Mouse (Mus musculus) heart, embryonic 15.5 days (tissue): ENCODE data around the gene Twnk. TPM values are rescaled to one million over a fixed set of nuclear protein-coding genes. Genes with fewer than 3 reads are reported as not detected.

Experiments
- ATAC-seq: fragments of 200-750 bp; cut with Nextera tagmentation; replicated peaks from 2 replicates; pipeline ENCODE4 v1.8.0; 2017; ENCODE audit warnings: low read depth, moderate TSS enrichment; ENCODE audit not compliant: insufficient number of reproducible peaks, insufficient read depth, low FRiP score
- H3K27ac ChIP-seq: fragments of 300-500 bp; sonication (generic); 2 replicates; pipeline ENCODE4 v1.5.1; 2015; ENCODE audit warnings: mild to moderate bottlenecking, inconsistent platforms
- H3K27me3 ChIP-seq: fragments of 300-500 bp; sonication (generic); 2 replicates; pipeline ENCODE4 v1.6.1; 2015; ENCODE audit warnings: inconsistent platforms
- H3K36me3 ChIP-seq: fragments of 300-500 bp; sonication (generic); 2 replicates; pipeline ENCODE4 v1.6.1; 2015; ENCODE audit warnings: mild to moderate bottlenecking, inconsistent platforms
- H3K4me1 ChIP-seq: fragments of 300-500 bp; sonication (generic); replicated peaks from 2 replicates; pipeline ENCODE4 v1.6.1; 2015; ENCODE audit warnings: inconsistent platforms
- H3K4me2 ChIP-seq: fragments of 300-500 bp; sonication (generic); 2 replicates; pipeline ENCODE4 v1.6.1; 2015; ENCODE audit warnings: inconsistent platforms, mild to moderate bottlenecking, moderate library complexity
- H3K4me3 ChIP-seq: fragments of 300-500 bp; sonication (generic); 2 replicates; pipeline ENCODE4 v1.5.1; 2015; ENCODE audit warnings: mild to moderate bottlenecking, inconsistent platforms
- H3K9ac ChIP-seq: fragments of 300-500 bp; sonication (generic); 2 replicates; pipeline ENCODE4 v1.6.1; 2015; ENCODE audit warnings: mild to moderate bottlenecking, inconsistent platforms
- H3K9me3 ChIP-seq: fragments of 300-500 bp; sonication (generic); replicated peaks from 2 replicates; pipeline ENCODE4 v1.6.1; 2016; ENCODE audit warnings: inconsistent platforms
- WGBS: fragments of 180-500 bp; shearing (Covaris S2); methylation state at CpG from one replicate; pipeline ENCODE4 v1.1.7; 2015; ENCODE audit warnings: mixed read lengths; 5-methylcytosine and 5-hydroxymethylcytosine counted together
- polyA plus RNA-seq: library from polyadenylated mRNA; unstranded; fragments of >200 nt; fragmentation: Nextera tagmentation; extraction: Ambion mirVana; gene quantifications from 2 replicates; pipeline ENCODE4 v1.2.1, GENCODE M21; 2015

Twnk gene
- polyA plus RNA-seq, 1 experiment from 2014 or later = 19.4 TPM

DNA sequence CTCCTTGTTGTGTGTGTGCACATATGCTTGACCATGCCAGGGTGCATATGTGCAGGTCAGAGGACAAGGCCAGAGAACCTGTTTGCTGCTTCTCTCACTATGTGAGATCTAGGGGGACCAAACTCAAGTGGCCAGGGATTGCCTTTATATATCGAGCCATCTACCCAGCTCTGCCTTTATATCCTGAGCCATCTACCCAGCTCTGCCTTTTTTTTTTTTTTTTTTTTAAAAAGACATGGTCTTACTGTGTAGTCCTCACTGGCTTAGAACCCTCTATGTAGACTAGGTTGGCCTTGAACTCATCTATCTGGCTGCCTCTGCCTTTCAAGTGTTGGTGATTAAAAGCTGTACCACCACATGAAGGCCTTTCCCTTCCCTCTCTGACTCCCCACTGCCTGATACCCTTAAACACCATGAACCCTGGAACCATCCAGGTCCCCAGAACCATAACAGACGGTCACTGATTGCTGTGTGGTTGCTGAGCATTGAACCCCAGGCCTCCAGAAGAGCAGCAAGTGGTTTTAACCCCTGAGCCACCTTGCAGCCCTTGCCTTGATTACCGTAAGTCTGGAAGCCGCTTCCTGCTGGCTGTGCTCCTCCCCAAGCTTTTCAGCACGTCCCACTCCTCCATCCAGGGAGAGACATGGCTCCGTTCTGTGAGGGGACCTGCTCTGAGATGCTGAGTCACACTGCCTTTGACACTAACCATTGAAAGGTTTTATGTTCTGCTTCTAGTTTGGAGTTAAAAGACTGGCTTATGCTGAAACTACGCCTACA is 1.5 kb upstream of the Twnk start:
- Histone ChIP-seq H3K4me1 (peaks cover 31% of the 10 kb centered on the region), H3K4me3 (no peak overlapping the region), H3K9ac (no peak overlapping the region), H3K4me2 (no peak overlapping the region), H3K27ac (no peak overlapping the region), H3K9me3 (no peaks in the 10 kb centered on the region), H3K27me3 (no peaks in the 10 kb centered on the region), H3K36me3 (peaks cover 13% of the 10 kb centered on the region; the same call in 1 of the 2 replicates)
- WGBS = 86% methylated on average over 7 of the region's 7 CpGs
- ATAC-seq = no peak

DNA sequence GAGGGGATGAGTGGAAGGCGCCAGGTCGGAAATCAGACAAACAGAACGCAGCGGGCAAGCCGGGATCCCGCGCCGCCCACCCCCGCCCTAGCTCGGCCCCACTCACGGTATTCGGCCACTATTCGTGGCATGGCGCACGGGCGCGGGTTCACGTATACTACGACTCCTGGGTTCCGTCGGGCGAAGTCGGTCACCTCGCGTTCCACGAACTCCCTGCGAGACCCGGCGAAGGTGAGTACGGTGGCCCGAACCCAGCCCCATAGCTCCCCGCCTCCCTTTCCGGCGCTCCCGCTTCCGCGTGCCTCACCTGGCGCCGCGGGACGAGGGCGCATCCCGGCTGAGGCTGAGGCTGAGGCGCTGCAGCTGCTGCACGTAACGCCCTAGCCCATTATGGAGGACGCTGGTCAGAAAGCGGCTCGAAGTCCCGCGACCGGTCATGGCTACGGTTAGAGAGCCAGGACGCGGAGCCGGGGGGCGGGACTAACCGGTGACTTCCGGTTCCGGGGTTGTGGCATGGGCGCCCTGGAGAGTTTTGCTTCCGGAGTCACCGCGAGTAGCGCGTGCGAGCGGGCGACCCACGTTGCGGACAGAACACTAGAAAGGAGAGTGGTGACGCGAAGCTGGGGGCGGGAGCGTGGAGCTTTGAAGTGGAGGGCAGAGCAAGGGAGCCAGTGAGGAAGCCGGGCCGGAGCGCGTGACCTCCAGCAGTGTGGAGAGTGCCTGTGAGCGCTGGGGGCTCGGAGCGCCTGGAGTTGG is 672 bp downstream of the Twnk start, which contains the start of gene Mrpl43:
TSS of gene Mrpl43 (minus strand) at position 486 of the 756 bp plus-strand sequence.
- H3K4me1 ChIP-seq = peaks cover 34% of the 10 kb centered on the region
- H3K9me3 ChIP-seq = no peaks in the 10 kb centered on the region
- H3K4me2 ChIP-seq = peak within 1 kb of the TSS; percentile 88
- peaks cover 28% of the 10 kb centered on the region for H3K36me3 ChIP-seq
- WGBS = under 1% methylated on average over 82 of the region's 82 CpGs
- H3K4me3 ChIP-seq = peak within 1 kb of the TSS; percentile 97
- H3K9ac ChIP-seq = peak within 1 kb of the TSS; percentile 85
- no peaks in the 10 kb centered on the region for H3K27me3 ChIP-seq
- peak within 1 kb of the TSS; percentile 87 for H3K27ac ChIP-seq
- ATAC-seq = peak; percentile 92

DNA sequence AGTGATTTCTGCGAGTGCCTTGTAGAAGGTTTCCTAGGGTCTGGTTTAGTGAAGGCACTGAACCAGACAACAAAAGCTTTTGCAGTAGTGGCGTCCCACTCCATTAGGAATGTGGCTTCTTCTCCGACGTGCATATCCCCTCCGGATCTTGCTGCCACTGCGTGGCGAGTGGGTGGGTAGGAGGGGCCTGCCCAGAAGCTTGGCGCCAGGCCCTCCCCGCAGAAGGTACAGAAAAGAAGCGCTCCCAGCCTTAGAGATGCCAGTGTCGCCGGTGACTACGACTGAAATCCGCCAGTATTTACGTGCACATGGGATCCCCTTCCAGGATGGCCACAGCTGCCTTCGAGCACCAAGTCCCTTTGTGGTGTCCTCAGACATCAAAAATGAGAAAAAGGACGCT is 1.6 kb downstream of the Twnk start:
- Histone ChIP-seq H3K4me1 (peaks cover 34% of the 10 kb centered on the region), H3K36me3 (peaks cover 37% of the 10 kb centered on the region), H3K27me3 (no peaks in the 10 kb centered on the region), H3K27ac (peak overlapping the region; percentile 87), H3K9me3 (no peaks in the 10 kb centered on the region), H3K9ac (peak overlapping the region; percentile 85), H3K4me3 (peak overlapping the region; percentile 97), H3K4me2 (peak overlapping the region; percentile 88)
- WGBS = 36% methylated on average over 17 of the region's 17 CpGs
- no peak for ATAC-seq

DNA sequence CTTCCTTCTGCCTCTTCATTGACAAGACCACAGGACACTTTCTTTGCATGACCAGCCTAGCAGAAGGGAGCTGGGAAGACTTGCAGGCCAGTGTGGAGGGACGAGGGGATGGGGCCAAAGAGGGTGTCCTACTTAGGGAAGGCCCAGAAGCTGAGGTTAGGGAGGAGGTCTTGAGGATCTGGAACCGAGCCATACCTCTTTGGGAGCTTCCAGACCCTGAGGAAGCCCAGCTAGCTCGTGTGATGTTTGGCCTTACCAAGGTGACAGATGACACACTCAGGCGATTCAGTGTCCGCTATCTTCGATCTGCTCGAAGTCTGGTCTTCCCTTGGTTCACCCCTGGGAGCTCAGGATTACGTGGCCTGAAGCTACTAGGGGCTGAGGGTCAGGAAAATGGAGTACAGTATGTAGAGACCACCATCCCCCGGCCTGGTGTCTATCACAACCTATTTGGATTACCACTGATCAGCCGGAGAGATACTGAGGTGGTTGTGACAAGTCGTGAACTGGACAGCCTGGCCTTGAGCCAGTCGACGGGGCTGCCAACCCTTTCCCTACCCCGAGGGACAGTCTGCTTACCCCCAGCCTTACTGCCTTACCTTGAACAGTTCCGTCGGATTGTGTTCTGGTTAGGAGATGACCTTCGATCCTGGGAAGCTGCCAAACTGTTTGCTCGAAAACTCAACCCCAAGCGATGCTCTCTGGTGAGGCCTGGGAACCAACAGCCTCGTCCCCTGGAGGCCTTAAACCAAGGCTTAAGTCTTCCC is 2.1 kb downstream of the Twnk start:
- Histone ChIP-seq H3K27me3 (no peaks in the 10 kb centered on the region), H3K4me2 (peak overlapping the region; percentile 88), H3K9me3 (no peaks in the 10 kb centered on the region), H3K27ac (peak overlapping the region; percentile 87), H3K4me1 (peaks cover 34% of the 10 kb centered on the region), H3K4me3 (peak overlapping the region; percentile 97), H3K9ac (peak overlapping the region; percentile 85), H3K36me3 (peaks cover 42% of the 10 kb centered on the region)
- no peak for ATAC-seq
- WGBS = 77% methylated on average over 20 of the region's 20 CpGs

DNA sequence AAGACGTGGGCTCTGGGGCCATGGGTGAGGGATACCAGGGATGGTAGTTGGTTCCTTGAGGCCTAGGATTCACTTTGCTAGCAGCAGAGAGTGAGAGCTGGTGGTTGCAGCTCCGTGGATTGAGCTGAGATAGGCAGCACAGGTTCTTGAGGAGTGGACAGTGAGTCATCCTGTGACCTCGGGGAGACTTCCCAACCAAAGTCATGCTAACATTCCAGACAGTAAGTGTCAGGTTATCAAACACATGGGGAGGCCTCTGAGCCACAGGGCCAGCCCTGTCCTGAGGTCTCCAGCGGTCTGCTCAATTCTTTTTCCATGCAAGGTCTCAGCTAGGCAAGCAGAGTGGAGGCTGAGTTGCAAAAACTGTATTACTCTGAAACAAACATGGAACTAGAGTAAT is 5.2 kb downstream of the Twnk start:
- no peak overlapping the region for H3K4me3 ChIP-seq
- H3K4me1 ChIP-seq = peaks cover 40% of the 10 kb centered on the region
- H3K36me3 ChIP-seq = peaks cover 30% of the 10 kb centered on the region
- no peaks in the 10 kb centered on the region for H3K9me3 ChIP-seq
- no peaks in the 10 kb centered on the region for H3K27me3 ChIP-seq
- no peak overlapping the region for H3K4me2 ChIP-seq
- WGBS = 72% methylated on average over 4 of the region's 4 CpGs
- ATAC-seq = no peak
- no peak overlapping the region for H3K9ac ChIP-seq
- no peak overlapping the region for H3K27ac ChIP-seq

DNA sequence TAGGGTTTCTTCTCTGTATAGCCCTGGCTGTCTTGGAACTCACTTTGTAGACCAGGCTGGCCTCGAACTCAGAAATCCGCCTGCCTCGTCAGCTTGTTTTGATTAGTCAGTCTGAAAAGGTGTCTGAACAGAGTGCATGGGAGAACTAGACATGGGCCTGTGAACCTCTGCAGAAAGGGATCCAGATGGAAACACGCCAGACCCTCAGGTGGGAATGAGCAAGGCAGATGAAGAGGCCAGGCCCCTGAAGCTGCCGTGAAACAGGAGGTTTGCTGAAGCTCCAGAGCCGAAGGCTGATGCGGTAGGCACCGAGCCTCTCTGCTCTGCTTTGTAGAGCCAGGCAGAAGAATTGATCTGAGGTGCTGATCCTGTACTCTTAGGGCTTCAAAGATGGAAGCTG is 6.8 kb downstream of the Twnk start:
- no peak overlapping the region for H3K9ac ChIP-seq
- 80% methylated on average over 8 of the region's 8 CpGs for WGBS
- H3K36me3 ChIP-seq = peaks cover 30% of the 10 kb centered on the region
- H3K27ac ChIP-seq = no peak overlapping the region
- H3K9me3 ChIP-seq = no peaks in the 10 kb centered on the region
- no peaks in the 10 kb centered on the region for H3K27me3 ChIP-seq
- ATAC-seq = no peak
- H3K4me2 ChIP-seq = no peak overlapping the region
- H3K4me1 ChIP-seq = peaks cover 37% of the 10 kb centered on the region
- no peak overlapping the region for H3K4me3 ChIP-seq

DNA sequence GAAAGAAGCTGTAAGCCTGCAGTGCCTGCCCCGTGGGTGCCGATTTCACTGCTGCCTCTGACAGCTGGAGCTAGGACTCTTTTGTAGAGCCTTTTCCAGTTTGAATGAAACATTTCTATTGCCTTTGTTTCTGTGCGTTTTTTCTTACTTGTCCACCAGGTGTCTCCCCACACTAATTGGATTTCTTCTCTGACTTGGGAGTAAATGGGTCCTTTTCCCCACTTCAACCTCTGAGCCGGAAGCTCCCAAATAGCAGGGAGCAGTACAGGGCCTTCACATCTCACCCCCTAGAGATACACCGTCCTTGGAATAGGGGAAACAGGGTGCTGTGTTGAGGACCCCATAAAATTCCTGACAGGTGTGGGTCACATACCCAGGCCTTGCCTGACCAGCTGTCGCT is 7.2 kb downstream of the Twnk start:
- peaks cover 35% of the 10 kb centered on the region for H3K4me1 ChIP-seq
- H3K4me2 ChIP-seq = no peak overlapping the region
- H3K9ac ChIP-seq = no peak overlapping the region
- H3K9me3 ChIP-seq = no peaks in the 10 kb centered on the region
- no peaks in the 10 kb centered on the region for H3K27me3 ChIP-seq
- H3K27ac ChIP-seq = 0 out of 2 replicates have a peak overlapping the region, but pooled peaks have one; percentile 99
- no peak overlapping the region for H3K4me3 ChIP-seq
- H3K36me3 ChIP-seq = peaks cover 30% of the 10 kb centered on the region
- ATAC-seq = no peak
- WGBS = 36% methylated on average over 6 of the region's 6 CpGs

DNA sequence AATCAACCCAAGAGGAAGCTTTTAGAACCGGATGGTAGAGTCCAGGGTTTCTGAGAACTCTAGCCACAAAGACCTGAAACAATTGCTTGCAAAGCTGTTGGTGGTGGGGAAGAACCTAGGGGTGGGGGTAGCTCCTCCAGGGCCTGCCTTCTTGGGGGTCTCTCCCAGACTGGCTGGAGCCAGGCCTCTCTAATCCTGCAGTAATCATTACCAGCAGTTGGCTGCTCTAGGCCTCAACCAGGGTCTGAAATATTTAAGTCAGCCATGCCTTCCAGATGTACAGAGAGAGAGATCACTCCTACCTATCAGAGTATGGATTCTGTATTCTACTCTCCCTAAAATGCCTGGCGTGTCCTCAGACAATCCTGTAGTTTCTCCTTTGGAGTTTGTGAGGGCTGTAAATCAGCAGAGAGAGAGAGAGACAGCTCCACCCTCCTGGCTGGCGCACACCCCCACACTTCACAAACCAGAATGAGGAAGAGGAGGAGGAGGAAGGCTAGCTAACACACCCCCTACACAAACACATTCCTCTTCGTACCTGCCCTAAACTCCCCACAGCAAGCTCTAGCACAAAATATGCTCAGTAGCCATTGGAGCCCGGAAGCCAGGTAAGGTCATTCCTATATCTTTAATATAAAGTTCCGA is 8.2 kb downstream of the Twnk start:
- ATAC-seq = no peak
- H3K4me2 ChIP-seq = peak overlapping the region; percentile 80; the same call in 1 of the 2 replicates

DNA sequence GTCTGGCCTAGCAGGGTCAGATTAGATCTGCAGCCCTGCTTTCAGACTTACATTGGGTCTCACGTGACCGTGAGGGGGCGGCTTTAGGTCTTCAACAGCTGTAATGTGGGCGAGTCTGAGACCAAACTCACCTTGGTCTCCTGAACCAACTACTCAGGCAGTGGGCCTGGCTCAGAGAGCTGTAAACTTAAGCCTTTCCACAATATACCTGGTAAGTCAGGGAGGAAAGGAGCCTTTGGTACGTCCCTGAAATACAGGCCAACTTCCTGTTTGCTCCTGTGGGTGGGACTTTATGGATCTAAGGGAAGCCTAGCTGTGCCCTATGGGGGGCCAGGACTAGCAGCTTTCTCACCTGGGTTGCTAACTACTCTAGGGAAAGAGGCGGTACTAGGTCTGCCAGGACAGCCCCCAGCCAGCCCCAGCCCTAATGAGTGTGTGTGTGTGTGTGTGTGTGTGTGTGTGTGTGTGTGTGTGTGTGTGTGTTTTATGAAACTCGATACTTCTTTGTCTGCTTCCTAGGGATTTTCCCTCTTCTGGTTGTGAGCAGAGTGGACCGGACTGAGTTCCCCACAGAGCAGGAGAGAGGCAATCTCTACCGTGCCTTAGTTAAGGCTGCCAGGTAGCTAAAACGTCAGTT is 9.0 kb downstream of the Twnk start, which contains the start of gene Lzts2:
TSS of gene Lzts2 (plus strand) at position 80 of the 637 bp plus-strand sequence.
- no peak for ATAC-seq
- Histone ChIP-seq H3K36me3 (peaks cover 30% of the 10 kb centered on the region), H3K27ac (peak within 1 kb of the TSS; percentile 99), H3K9me3 (no peaks in the 10 kb centered on the region), H3K4me3 (peak within 1 kb of the TSS; percentile 82), H3K4me1 (peaks cover 35% of the 10 kb centered on the region), H3K27me3 (no peaks in the 10 kb centered on the region), H3K4me2 (peak within 1 kb of the TSS; percentile 80), H3K9ac (peak within 1 kb of the TSS; percentile 81)
- WGBS = 7% methylated on average over 10 of the region's 10 CpGs

More for the DNA sequence above, 8.2 kb downstream of the Twnk start:
- Histone ChIP-seq H3K36me3 (peaks cover 30% of the 10 kb centered on the region), H3K4me1 (peaks cover 30% of the 10 kb centered on the region), H3K27ac (peak overlapping the region; percentile 99), H3K4me3 (no peak overlapping the region), H3K27me3 (no peaks in the 10 kb centered on the region), H3K9ac (no peak overlapping the region), H3K9me3 (no peaks in the 10 kb centered on the region)
- 60% methylated on average over 6 of the region's 6 CpGs for WGBS

DNA sequence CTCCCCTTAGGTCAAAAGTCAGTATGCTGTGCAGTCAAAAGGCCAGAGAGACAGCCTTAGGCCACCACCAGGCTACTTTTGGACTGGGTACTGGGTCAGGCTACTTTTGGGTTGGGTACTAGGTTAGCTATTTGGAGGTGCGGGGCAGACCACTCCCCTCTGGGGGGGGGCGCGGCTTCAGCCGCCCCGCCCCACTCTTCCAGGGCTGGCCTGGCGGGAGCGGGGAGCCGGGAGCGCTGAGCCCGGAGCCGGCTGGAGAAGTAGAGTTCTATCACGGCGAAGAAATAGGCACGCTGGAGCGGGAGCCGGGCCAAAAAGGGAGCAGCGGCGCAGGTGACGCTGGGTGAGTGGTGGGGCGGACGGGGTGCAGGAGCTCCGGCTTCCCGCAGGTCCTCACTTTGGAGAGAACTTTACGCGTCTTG is 9.5 kb downstream of the Twnk start:
- Histone ChIP-seq H3K27me3 (no peaks in the 10 kb centered on the region), H3K27ac (peak overlapping the region; percentile 99), H3K36me3 (peaks cover 26% of the 10 kb centered on the region), H3K4me3 (peak overlapping the region; percentile 82), H3K9me3 (no peaks in the 10 kb centered on the region), H3K9ac (peak overlapping the region; percentile 81), H3K4me1 (peaks cover 40% of the 10 kb centered on the region), H3K4me2 (peak overlapping the region; percentile 80)
- ATAC-seq = peak; percentile 23
- under 1% methylated on average over 25 of the region's 25 CpGs for WGBS
